Mouse (Mus musculus) CH12.LX (cell line): ENCODE results near the gene Gbp3. TPM values are rescaled to one million over a fixed set of nuclear protein-coding genes. Genes with fewer than 3 reads are reported as not detected.
A peak's percentile ranks its signal among the peaks of the same experiment; 100 is the strongest.

Experiments used
- DNase-seq: peaks from one replicate; pipeline ENCODE4 v3.0.0-alpha.2; 2013; ENCODE audit errors: extremely low read depth
- H3K27ac ChIP-seq: 2 replicates; pipeline ENCODE4 v1.5.1; 2012; ENCODE audit warnings: low read depth, mild to moderate bottlenecking, control low read depth, moderate library complexity; ENCODE audit not compliant: insufficient read depth
- H3K27me3 ChIP-seq: replicated peaks from 2 replicates; pipeline ENCODE3; 2012; ENCODE audit warnings: inconsistent platforms
- H3K36me3 ChIP-seq, 2 experiments: replicated peaks in 1 of 2; 2 replicates each; pipeline versions ENCODE3 to v1.6.1; 2012; ENCODE audit warnings: inconsistent platforms in 1 of 2, low read length in 1 of 2, mild to moderate bottlenecking in 1 of 2, mixed read lengths in 1 of 2, moderate library complexity in 1 of 2; ENCODE audit not compliant: control insufficient read depth in 1 of 2, insufficient read depth in 1 of 2
- H3K4me1 ChIP-seq, 2 experiments: 2 replicates each; pipeline ENCODE4 v1.6.1; 2012; ENCODE audit warnings: inconsistent platforms in 1 of 2, moderate library complexity in 1 of 2; ENCODE audit not compliant: insufficient read depth in 2 of 2, control insufficient read depth in 1 of 2
- H3K4me2 ChIP-seq: 2 replicates; pipeline ENCODE4 v1.6.1; 2012; ENCODE audit warnings: low read depth, mild to moderate bottlenecking, control low read depth; ENCODE audit not compliant: poor library complexity, insufficient read depth, severe bottlenecking
- H3K4me3 ChIP-seq, 3 experiments: fragments of 150-350 bp in 1 of 3; sonication (generic) in 1 of 3; replicated peaks in 1 of 3; 2 replicates each; pipeline versions ENCODE3 to v1.5.1; 2011 to 2012; ENCODE audit warnings: low read depth in 2 of 3, low read length in 2 of 3, mild to moderate bottlenecking in 2 of 3, moderate library complexity in 2 of 3, control low read depth in 1 of 3, improper control_type of control experiment in 1 of 3, inconsistent platforms in 1 of 3, mixed read lengths in 1 of 3; ENCODE audit not compliant: poor library complexity in 1 of 3
- H3K79me2 ChIP-seq: replicated peaks from 2 replicates; pipeline ENCODE4 v1.6.1; 2012; ENCODE audit warnings: mild to moderate bottlenecking, moderate library complexity; ENCODE audit not compliant: control insufficient read depth, poor library complexity, insufficient read depth, severe bottlenecking; ENCODE audit errors: extremely low read depth
- H3K9ac ChIP-seq: 2 replicates; pipeline ENCODE4 v1.6.1; 2012; ENCODE audit warnings: low read depth, mild to moderate bottlenecking, control low read depth, moderate library complexity; ENCODE audit not compliant: insufficient read depth
- H3K9me3 ChIP-seq: replicated peaks from 2 replicates; pipeline ENCODE3; 2012; ENCODE audit warnings: low read length, inconsistent platforms, mixed read lengths
- BHLHE40 ChIP-seq: IDR thresholded peaks from 2 replicates; pipeline ENCODE4 v1.6.1; 2011; ENCODE audit warnings: mild to moderate bottlenecking, low read depth, low read length, improper control_type of control experiment
- CHD1 ChIP-seq: IDR thresholded peaks from 2 replicates; pipeline ENCODE4 v1.6.1; 2012; ENCODE audit warnings: low read depth, low read length, improper control_type of control experiment, inconsistent platforms
- CHD2 ChIP-seq: IDR thresholded peaks from 2 replicates; pipeline ENCODE4 v1.6.1; 2011; ENCODE audit warnings: low read length, improper control_type of control experiment
- E2F4 ChIP-seq: IDR thresholded peaks from 2 replicates; pipeline ENCODE4 v1.6.1; 2011; ENCODE audit warnings: low read depth, low read length, improper control_type of control experiment; ENCODE audit not compliant: insufficient replicate concordance
- EP300 ChIP-seq: IDR thresholded peaks from 2 replicates; pipeline ENCODE4 v1.6.1; 2011; ENCODE audit warnings: low read length, improper control_type of control experiment
- ETS1 ChIP-seq: conservative IDR thresholded peaks from 2 replicates; pipeline ENCODE4 v1.6.1; 2012; ENCODE audit warnings: low read depth, mild to moderate bottlenecking, inconsistent platforms, low read length, improper control_type of control experiment, moderate library complexity
- GABPA ChIP-seq: IDR thresholded peaks from 2 replicates; pipeline ENCODE4 v1.6.1; 2012; ENCODE audit warnings: low read depth, low read length, improper control_type of control experiment, inconsistent platforms; ENCODE audit not compliant: insufficient replicate concordance
- IRF4 ChIP-seq: IDR thresholded peaks from 2 replicates; pipeline ENCODE4 v1.6.1; 2014; ENCODE audit warnings: low read depth, mild to moderate bottlenecking, inconsistent platforms, low read length, improper control_type of control experiment
- MAFK ChIP-seq: IDR thresholded peaks from 2 replicates; pipeline ENCODE4 v1.6.1; 2011; ENCODE audit warnings: low read length, improper control_type of control experiment; ENCODE audit not compliant: insufficient replicate concordance
- MAX ChIP-seq: IDR thresholded peaks from 2 replicates; pipeline ENCODE4 v1.6.1; 2011; ENCODE audit warnings: low read length, improper control_type of control experiment
- MAZ ChIP-seq: IDR thresholded peaks from 2 replicates; pipeline ENCODE4 v1.6.1; 2012; ENCODE audit warnings: low read depth, mild to moderate bottlenecking, inconsistent platforms, low read length, improper control_type of control experiment, moderate library complexity
- MEF2A ChIP-seq: IDR thresholded peaks from 2 replicates; pipeline ENCODE4 v1.6.1; 2014; ENCODE audit warnings: low read depth, mild to moderate bottlenecking, inconsistent platforms, low read length, improper control_type of control experiment, borderline replicate concordance
- MYC ChIP-seq: IDR thresholded peaks from 2 replicates; pipeline ENCODE4 v1.6.1; 2011; ENCODE audit warnings: low read depth, mild to moderate bottlenecking, improper control_type of control experiment, low read length
- NELFE ChIP-seq: IDR thresholded peaks from 2 replicates; pipeline ENCODE4 v1.6.1; 2011; ENCODE audit warnings: low read depth, low read length, improper control_type of control experiment
- NRF1 ChIP-seq: IDR thresholded peaks from 2 replicates; pipeline ENCODE4 v1.6.1; 2014; ENCODE audit warnings: low read depth, mild to moderate bottlenecking, inconsistent platforms, low read length, improper control_type of control experiment, moderate library complexity
- RCOR1 ChIP-seq: conservative IDR thresholded peaks from 2 replicates; pipeline ENCODE4 v1.6.1; 2012; ENCODE audit warnings: low read depth, mild to moderate bottlenecking, inconsistent platforms, low read length, improper control_type of control experiment
- SIN3A ChIP-seq: IDR thresholded peaks from 2 replicates; pipeline ENCODE4 v1.6.1; 2012; ENCODE audit warnings: low read length, improper control_type of control experiment, inconsistent platforms
- TBP ChIP-seq: conservative IDR thresholded peaks from 2 replicates; pipeline ENCODE4 v1.6.1; 2011; ENCODE audit warnings: low read depth, low read length, improper control_type of control experiment
- TCF12 ChIP-seq: IDR thresholded peaks from 2 replicates; pipeline ENCODE4 v1.6.1; 2014; ENCODE audit warnings: low read depth, mild to moderate bottlenecking, inconsistent platforms, low read length, improper control_type of control experiment
- ZKSCAN1 ChIP-seq: IDR thresholded peaks from 2 replicates; pipeline ENCODE4 v1.6.1; 2012; ENCODE audit warnings: low read depth, inconsistent platforms, low read length, improper control_type of control experiment, borderline replicate concordance
- ZNF384 ChIP-seq: IDR thresholded peaks from 2 replicates; pipeline ENCODE4 v1.6.1; 2012; ENCODE audit warnings: low read depth, low read length, improper control_type of control experiment, inconsistent platforms
- dilution Hi-C: fragments of 300-500 bp; cut with MboI; formaldehyde crosslinking; loops from 2 replicates; pipeline ENCODE4 v1.14.3; 2020; ENCODE audit warnings: low sequenced_read_pairs; ENCODE audit not compliant: extremely low pct_unique_long_range_greater_than_20kb, extremely low pct_ligation_motif_present
- in situ Hi-C: fragments of 300-500 bp; cut with MboI; formaldehyde crosslinking; loops from 3 replicates; pipeline ENCODE4 v1.14.3; 2019; ENCODE audit warnings: low sequenced_read_pairs, low pct_ligation_motif_present, low pct_unique_long_range_greater_than_20kb, mixed read lengths
- polyA plus RNA-seq: library from polyadenylated mRNA; unstranded; fragments of >175 nt; gene quantifications from 2 replicates; pipeline ENCODE4 v1.2.1, GENCODE M21; 2012; ENCODE audit warnings: low read depth; ENCODE audit not compliant: insufficient read length
- total RNA-seq, 2 experiments: library from RNA; depleted of rRNA; stranded (reverse); fragments of 300-350 nt in 1 of 2; fragments of >200 nt in 1 of 2; gene quantifications; 2 replicates each; pipeline ENCODE4 v1.2.3; 2012 to 2014

Gbp3 gene
- total and polyA plus RNA-seq, 3 experiments: 89.0 to 91.4 (median 90.6) TPM

DNA sequence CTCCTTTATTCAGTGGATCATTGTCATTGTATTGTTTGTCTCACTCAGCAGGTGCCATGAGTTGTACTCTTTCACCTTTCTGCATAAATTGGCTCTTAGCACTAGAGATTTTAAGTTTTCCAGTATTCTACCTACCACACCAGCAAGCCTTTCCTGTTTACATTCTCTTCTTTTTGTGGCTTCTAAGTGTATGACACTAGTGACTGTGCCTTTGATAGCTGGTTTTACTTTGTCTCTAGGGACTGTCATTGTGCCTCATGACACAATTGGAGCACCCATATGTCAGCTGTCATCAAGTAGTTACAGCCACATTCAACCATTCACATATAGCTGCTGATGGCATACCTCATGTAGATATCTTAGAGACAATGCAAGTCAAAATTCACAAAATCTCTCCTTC lies 41.8 kb downstream of the Gbp3 start:
- Histone ChIP-seq H3K9ac (no peak overlapping the region), H3K36me3 (no peaks in the 10 kb centered on the region), H3K4me2 (no peak overlapping the region), H3K9me3 (no peaks in the 10 kb centered on the region), H3K4me3 (no peak overlapping the region), H3K79me2 (no peaks in the 10 kb centered on the region), H3K4me1 (peaks cover 20 to 39% of the 10 kb centered on the region in 2 experiments), H3K27ac (no peak overlapping the region), H3K27me3 (peaks cover 3% of the 10 kb centered on the region)
- DNase-seq: no peak
- in situ Hi-C loops (no loop called here), dilution Hi-C loops (no loop called here)
- TF ChIP-seq MAX (no peak), EP300 (no peak), ZNF384 (no peak), ZKSCAN1 (no peak), MEF2A (no peak), MYC (no peak), MAZ (no peak), ETS1 (no peak), RCOR1 (no peak), GABPA (no peak), TBP (no peak), CHD2 (no peak), MAFK (no peak)

DNA sequence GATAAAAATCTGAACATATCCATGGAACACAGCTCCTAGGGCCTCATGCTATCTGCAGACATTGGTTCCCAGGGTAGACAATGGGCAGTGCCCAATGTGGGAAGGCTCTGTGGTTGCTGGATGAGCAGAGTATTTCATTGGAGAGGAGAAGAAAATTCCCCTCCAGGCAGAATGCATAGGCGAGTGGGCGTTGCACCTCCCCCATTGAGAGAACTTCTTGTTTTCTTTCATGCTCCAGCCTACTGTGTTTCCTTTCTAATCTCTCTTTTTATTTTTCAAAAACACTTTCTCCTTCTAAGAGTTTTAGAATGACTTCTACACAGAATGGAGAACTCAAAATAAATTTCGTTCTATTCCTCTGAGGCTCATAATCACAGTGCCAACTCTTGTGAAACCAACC lies 58.8 kb downstream of the Gbp3 start:
- no peak overlapping the region for H3K9ac ChIP-seq
- H3K9me3 ChIP-seq: no peaks in the 10 kb centered on the region
- peak; percentile 39 for DNase-seq
- peaks cover under 1 to 4% of the 10 kb centered on the region in 2 experiments for H3K36me3 ChIP-seq
- dilution Hi-C loops: no loop called here
- H3K27ac ChIP-seq: no peak overlapping the region
- peaks cover 6% of the 10 kb centered on the region for H3K27me3 ChIP-seq
- no peaks in the 10 kb centered on the region for H3K79me2 ChIP-seq
- no peak for TF ChIP-seq GABPA
- TF ChIP-seq CHD1: no peak
- peak; percentile 36; the same call in 1 of the 2 replicates for TF ChIP-seq SIN3A
- no peak for TF ChIP-seq E2F4
- peak; percentile 65; the same call in 1 of the 2 replicates for TF ChIP-seq CHD2
- no peak for TF ChIP-seq NELFE
- no peak for TF ChIP-seq NRF1
- TF ChIP-seq TCF12: peak; percentile 26; the same call in 1 of the 2 replicates
- no peak for TF ChIP-seq BHLHE40
- TF ChIP-seq EP300: peak; percentile 47; the same call in 1 of the 2 replicates
- TF ChIP-seq IRF4: no peak; the same call in 1 of the 2 replicates
- TF ChIP-seq, all 38 proteins: peak for 4
- peaks cover 11 to 30% of the 10 kb centered on the region in 2 experiments for H3K4me1 ChIP-seq
- H3K4me2 ChIP-seq: peak overlapping the region; percentile 53; the same call in 1 of the 2 replicates
- H3K4me3 ChIP-seq: no peak overlapping the region
- in situ Hi-C loops: no loop called here
